Mouse (Mus musculus): Measurements from ENCODE around the gene Med20. TPM values are rescaled to one million over a fixed set of nuclear protein-coding genes. Genes with fewer than 3 reads are reported as not detected.

Gene Med20
- 10 to 100 TPM; 31.6 to 36.0 TPM for total RNA-seq (2021)
- long read RNA-seq, experiment 1, transcript Med20-201 (4 exons, 2,054 nt): major isoform, 28 of 32 reads
- long read RNA-seq, experiment 1, partial matches to known transcripts: 1 of 32 reads
- long read RNA-seq, experiment 1, other reads (novel, unspliced or antisense): 3 of 32 reads
- long read RNA-seq, experiment 2, full-length matches to known transcripts: 29 of 40 reads
- long read RNA-seq, experiment 2, partial matches to known transcripts: 2 of 40 reads
- long read RNA-seq, experiment 2, other reads (novel, unspliced or antisense): 9 of 40 reads

DNA sequence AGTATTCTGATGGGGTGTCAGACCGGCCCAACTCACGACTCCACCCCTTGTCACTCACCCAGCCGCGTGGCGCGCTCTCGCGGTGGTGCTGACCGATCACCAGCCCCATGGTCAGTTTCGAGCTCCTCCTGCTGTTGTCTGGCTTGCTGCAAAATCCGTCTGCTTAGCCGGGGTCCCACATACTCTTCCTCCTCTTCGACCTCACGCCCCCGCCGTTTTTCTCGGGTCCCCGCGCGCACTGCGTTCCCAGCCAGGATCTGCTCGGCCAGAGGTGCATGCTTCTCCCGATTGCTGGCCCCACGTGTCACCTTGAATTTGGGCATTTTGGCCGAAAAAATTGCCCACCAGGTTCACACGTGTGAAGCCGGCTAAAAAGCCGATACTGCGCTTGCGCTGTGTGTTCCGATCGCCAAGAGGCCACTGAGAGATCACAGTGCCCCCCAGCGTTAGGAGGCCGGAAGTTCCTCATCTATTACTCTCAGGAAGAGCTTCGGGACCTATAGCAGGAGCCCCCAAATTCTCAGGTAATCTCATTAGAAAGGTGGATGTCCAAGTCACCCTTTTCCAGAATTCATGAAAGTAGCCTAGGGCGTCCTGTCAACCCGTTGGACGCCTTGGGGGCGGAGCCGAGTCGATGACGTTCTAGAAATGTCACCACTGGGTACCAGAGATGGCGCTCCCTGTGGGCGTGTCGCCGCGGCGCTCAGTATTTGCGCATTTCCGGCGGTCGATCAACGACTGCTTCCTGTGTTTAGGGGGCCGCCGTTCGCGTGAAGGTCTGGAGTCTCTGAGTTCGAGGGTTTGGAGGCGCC, at the start of gene Med20, which contains the start of the genes Bysl and Gm20517:
TSS of gene Med20 (plus strand) at position 734 of the 812 bp plus-strand sequence.
TSS of gene Bysl (minus strand) at position 644 of the 812 bp plus-strand sequence.
TSS of gene Gm20517 (plus strand) at position 741 of the 812 bp plus-strand sequence.
- peak within 1 kb of the TSS; percentile 95 for H3K4me3 ChIP-seq
- TF ChIP-seq CTCF (conservative IDR thresholded peaks at IDR 0.05): peak; percentile 96
- DNase-seq (ENCODE audit: low spot score in 2 of 2): peak; percentile 95 to 99
- H3K27ac ChIP-seq: peak within 1 kb of the TSS; percentile 97

GRCm38 (mm10) chr17:47562875-47563274, 48.5 kb upstream of the Med20 start:
- H3K4me3 ChIP-seq: no peak overlapping the region
- no peak overlapping the region for H3K27ac ChIP-seq
- no peak for DNase-seq (ENCODE audit: low spot score in 2 of 2)
- no peak for TF ChIP-seq CTCF (conservative IDR thresholded peaks at IDR 0.05)

DNA sequence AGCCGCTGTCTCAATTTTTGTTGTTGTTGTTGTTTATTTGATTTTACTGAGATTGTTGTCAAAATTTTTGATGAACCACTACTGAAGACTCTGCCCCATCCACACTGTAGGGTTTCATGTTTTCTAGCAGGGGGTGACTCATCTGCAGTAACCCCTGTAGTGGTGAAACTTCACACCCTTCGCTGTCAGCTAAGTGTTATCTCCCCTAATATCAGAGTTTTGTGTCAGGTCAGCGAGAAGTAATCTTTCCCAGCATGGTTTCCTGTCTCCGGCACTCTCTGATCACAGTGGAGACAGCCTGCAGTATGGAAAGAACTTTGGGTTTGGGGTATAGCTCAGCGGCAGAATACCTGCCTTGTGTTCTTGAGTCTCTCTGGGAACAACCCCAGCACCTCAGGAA, 46.8 kb upstream of the Med20 start:
- Histone ChIP-seq H3K27ac (no peak overlapping the region), H3K4me3 (no peak overlapping the region)
- DNase-seq (ENCODE audit: low spot score in 2 of 2): no peak
- TF ChIP-seq CTCF (conservative IDR thresholded peaks at IDR 0.05): no peak

DNA sequence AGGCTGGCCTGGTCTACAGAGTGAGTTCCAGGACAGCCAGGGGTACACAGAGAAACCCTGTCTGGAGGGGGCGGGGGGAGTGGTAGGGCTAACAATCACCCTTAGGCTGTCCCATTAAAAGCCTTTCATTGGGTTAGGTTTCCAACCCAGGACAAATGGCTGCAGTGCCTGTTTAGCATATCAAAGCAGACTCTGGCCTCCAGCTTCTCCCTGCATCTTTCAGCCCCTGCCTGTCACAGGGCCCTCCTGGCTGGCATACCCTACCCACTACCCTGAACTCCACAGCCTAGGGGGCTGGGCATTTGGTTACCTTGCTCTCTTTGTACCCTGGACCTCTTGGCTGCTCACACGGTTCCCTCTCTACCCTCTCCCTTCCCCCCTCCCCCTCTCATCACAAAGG, 45.2 kb upstream of the Med20 start:
- H3K27ac ChIP-seq: no peak overlapping the region
- no peak for DNase-seq (ENCODE audit: low spot score in 2 of 2)
- H3K4me3 ChIP-seq: no peak overlapping the region
- TF ChIP-seq CTCF (conservative IDR thresholded peaks at IDR 0.05): no peak

GRCm38 (mm10) chr17:47567271-47567670, 44.1 kb upstream of the Med20 start:
- Histone ChIP-seq H3K4me3 (no peak overlapping the region), H3K27ac (no peak overlapping the region)
- no peak for TF ChIP-seq CTCF (conservative IDR thresholded peaks at IDR 0.05)
- no peak for DNase-seq (ENCODE audit: low spot score in 2 of 2)

- no peak for DNase-seq (ENCODE audit: low spot score in 2 of 2)
- Histone ChIP-seq H3K27ac (no peak overlapping the region), H3K4me3 (no peak overlapping the region)
- TF ChIP-seq CTCF (conservative IDR thresholded peaks at IDR 0.05): no peak
Observed at GRCm38 (mm10) chr17:47568389-47568788, 43.0 kb upstream of the Med20 start.

GRCm38 (mm10) chr17:47568951-47569527, 42.3 kb upstream of the Med20 start:
- no peak overlapping the region for H3K4me3 ChIP-seq
- H3K27ac ChIP-seq: no peak overlapping the region
- no peak for TF ChIP-seq CTCF (conservative IDR thresholded peaks at IDR 0.05)
- DNase-seq (ENCODE audit: low spot score in 2 of 2): no peak

- no peak for DNase-seq (ENCODE audit: low spot score in 2 of 2)
- no peak for TF ChIP-seq CTCF (conservative IDR thresholded peaks at IDR 0.05)
- H3K27ac ChIP-seq: no peak overlapping the region
- H3K4me3 ChIP-seq: no peak overlapping the region
Observed at GRCm38 (mm10) chr17:47571621-47572020, 39.8 kb upstream of the Med20 start.

- TF ChIP-seq CTCF (conservative IDR thresholded peaks at IDR 0.05): no peak
- Histone ChIP-seq H3K4me3 (no peak overlapping the region), H3K27ac (no peak overlapping the region)
- DNase-seq (ENCODE audit: low spot score in 2 of 2): no peak
Observed at GRCm38 (mm10) chr17:47572436-47572835, 38.9 kb upstream of the Med20 start.

GRCm38 (mm10) chr17:47574028-47574427, 37.4 kb upstream of the Med20 start:
- TF ChIP-seq CTCF (conservative IDR thresholded peaks at IDR 0.05): no peak
- H3K4me3 ChIP-seq: no peak overlapping the region
- no peak for DNase-seq (ENCODE audit: low spot score in 2 of 2)
- H3K27ac ChIP-seq: no peak overlapping the region

DNA sequence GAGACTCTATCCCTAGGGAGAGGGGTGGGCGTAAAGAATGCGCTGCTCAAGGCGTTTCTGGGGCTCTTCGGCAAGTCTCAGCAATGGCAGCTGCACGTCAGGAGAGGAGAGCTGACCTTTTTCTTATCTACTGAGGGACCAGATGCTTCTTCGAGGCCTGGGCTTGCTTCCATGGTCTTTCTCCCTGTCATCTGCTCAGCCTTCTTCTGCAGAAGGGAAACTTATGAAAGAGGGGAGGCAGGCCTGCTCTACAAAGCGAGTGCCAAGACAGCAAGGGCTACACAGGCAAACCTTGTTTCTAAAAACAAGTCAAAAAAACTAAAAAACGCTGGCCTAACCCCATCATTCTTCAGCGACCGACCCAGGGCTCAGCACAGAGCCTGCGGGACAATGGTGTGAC, 36.6 kb upstream of the Med20 start:
- Histone ChIP-seq H3K27ac (no peak overlapping the region), H3K4me3 (no peak overlapping the region)
- no peak for TF ChIP-seq CTCF (conservative IDR thresholded peaks at IDR 0.05)
- no peak for DNase-seq (ENCODE audit: low spot score in 2 of 2)

DNA sequence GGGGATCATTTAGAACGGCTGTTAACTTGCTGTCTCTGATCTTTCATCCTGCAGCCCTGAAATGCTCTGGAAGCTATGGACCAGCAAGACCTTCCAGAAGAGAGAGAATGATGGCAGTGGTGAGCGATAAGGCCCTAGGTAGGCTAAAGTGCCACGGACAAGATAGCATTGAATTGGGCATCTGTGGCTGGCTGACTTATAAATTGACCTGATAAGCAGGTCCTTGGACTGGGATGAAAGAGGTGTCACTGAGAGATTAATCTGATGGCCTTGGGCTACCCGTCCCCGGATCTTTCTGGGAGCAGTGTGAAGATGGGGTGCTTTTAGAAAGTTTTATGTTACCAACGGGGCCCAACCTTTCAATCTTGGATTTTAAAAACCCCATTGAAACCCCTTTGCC, 32.7 kb upstream of the Med20 start:
- no peak for TF ChIP-seq CTCF (conservative IDR thresholded peaks at IDR 0.05)
- no peak for DNase-seq (ENCODE audit: low spot score in 2 of 2)
- Histone ChIP-seq H3K27ac (no peak overlapping the region), H3K4me3 (no peak overlapping the region)

- no peak for TF ChIP-seq CTCF (conservative IDR thresholded peaks at IDR 0.05)
Observed at GRCm38 (mm10) chr17:47580962-47581361, 30.4 kb upstream of the Med20 start.

More at GRCm38 (mm10) chr17:47580962-47581361, 30.4 kb upstream of the Med20 start:
- H3K27ac ChIP-seq: no peak overlapping the region
- DNase-seq (ENCODE audit: low spot score in 2 of 2): no peak
- H3K4me3 ChIP-seq: no peak overlapping the region

All from layer of hippocampus, adult 2 months (tissue).